Mouse (Mus musculus) testis, adult 2 months (tissue): ENCODE measurements around the gene Dnajb13.

Source experiments
- CTCF ChIP-seq: fragments of 200-500 bp; IDR thresholded peaks from 2 replicates; pipeline ENCODE4 v1.5.1; 2012; ENCODE audit warnings: low read depth, mild to moderate bottlenecking, inconsistent platforms, low read length, moderate library complexity; ENCODE audit not compliant: control insufficient read depth, insufficient read depth, insufficient replicate concordance
- POLR2A ChIP-seq: fragments of 200-500 bp; IDR thresholded peaks from 2 replicates; pipeline ENCODE4 v1.6.1; 2012; ENCODE audit warnings: low read depth, mild to moderate bottlenecking, inconsistent platforms, low read length, moderate library complexity; ENCODE audit not compliant: control insufficient read depth

GRCm38 (mm10) chr7:100487301-100487700 lies 27.5 kb downstream of the Dnajb13 start:
- TF ChIP-seq POLR2A (no peak), CTCF (no peak)
